Mouse (Mus musculus) stomach, postnatal 0 days (tissue): ENCODE results near the gene Tmem201. TPM values are rescaled to one million over a fixed set of nuclear protein-coding genes. Genes with fewer than 3 reads are reported as not detected.
"Not testable (repeated sequence)": the region's sequence is repeated elsewhere in the genome, so short reads cannot be mapped to it uniquely, and the experiment has no call there.

Experiments used
- ATAC-seq: fragments of 200-750 bp; cut with Nextera tagmentation; 2 replicates; pipeline ENCODE4 v1.8.0; 2017; ENCODE audit not compliant: low FRiP score, low TSS enrichment
- DNase-seq: peaks from one replicate; pipeline ENCODE4 v3.0.0-alpha.2; 2016; ENCODE audit warnings: low spot score
- H3K27ac ChIP-seq: fragments of 300-500 bp; sonication (generic); replicated peaks from 2 replicates; pipeline ENCODE4 v1.5.1; 2014; ENCODE audit warnings: mild to moderate bottlenecking, control low read depth
- H3K27me3 ChIP-seq: fragments of 300-500 bp; sonication (generic); 2 replicates; pipeline ENCODE4 v1.6.1; 2014; ENCODE audit warnings: low read length; ENCODE audit not compliant: control insufficient read depth, insufficient read depth
- H3K36me3 ChIP-seq: fragments of 300-500 bp; sonication (generic); 2 replicates; pipeline ENCODE4 v1.6.1; 2014; ENCODE audit warnings: low read length, mixed read lengths; ENCODE audit not compliant: control insufficient read depth, insufficient read depth
- H3K4me1 ChIP-seq: fragments of 300-500 bp; sonication (generic); replicated peaks from 2 replicates; pipeline ENCODE4 v1.6.1; 2014; ENCODE audit warnings: antibody characterized with exemption; ENCODE audit not compliant: control insufficient read depth, insufficient read depth
- H3K4me2 ChIP-seq: fragments of 300-500 bp; sonication (generic); replicated peaks from 2 replicates; pipeline ENCODE4 v1.6.1; 2014; ENCODE audit warnings: low read depth, mild to moderate bottlenecking, control low read depth, moderate library complexity
- H3K4me3 ChIP-seq: fragments of 300-500 bp; sonication (generic); 2 replicates; pipeline ENCODE4 v1.5.1; 2014; ENCODE audit warnings: low read depth, low read length, control low read depth
- H3K9ac ChIP-seq: fragments of 300-500 bp; sonication (generic); 2 replicates; pipeline ENCODE4 v1.6.1; 2014; ENCODE audit warnings: mild to moderate bottlenecking, low read length, control low read depth, mixed read lengths
- H3K9me3 ChIP-seq: fragments of 300-500 bp; sonication (generic); 2 replicates; pipeline ENCODE4 v1.6.1; 2016; ENCODE audit warnings: low read length; ENCODE audit not compliant: control insufficient read depth
- CTCF ChIP-seq: IDR thresholded peaks from 2 replicates; pipeline ENCODE4 v1.5.1; 2016; ENCODE audit warnings: antibody characterized with exemption, low read depth, mild to moderate bottlenecking, moderate library complexity
- EP300 ChIP-seq: optimal IDR thresholded peaks from 2 replicates; pipeline ENCODE3; 2016; ENCODE audit warnings: antibody characterized with exemption
- WGBS: fragments of 180-500 bp; shearing (Covaris S2); extraction: QIAGEN DNeasy Blood & Tissue Kit; methylation state at CpG from one replicate; pipeline ENCODE4 v1.1.7; 2014; 5-methylcytosine and 5-hydroxymethylcytosine counted together
- polyA plus RNA-seq: library from polyadenylated mRNA; unstranded; fragments of >200 nt; fragmentation: Nextera tagmentation; extraction: Ambion mirVana; gene quantifications from 2 replicates; pipeline ENCODE4 v1.2.1, GENCODE M21; 2015

The Tmem201 gene
- polyA plus RNA-seq, 1 experiment from 2014 or later, result 7.5 TPM

GRCm38 (mm10) chr4:149772394-149772793 is 34.5 kb upstream of the Tmem201 start:
- no peak for TF ChIP-seq EP300
- peak; percentile 72 for TF ChIP-seq CTCF
- Histone ChIP-seq H3K27me3 (no peaks in the 10 kb centered on the region), H3K4me2 (0 out of 2 replicates have a peak overlapping the region, but pooled peaks have one; percentile 99), H3K4me1 (peaks cover 3% of the 10 kb centered on the region; the same call in 1 of the 2 replicates), H3K4me3 (no peak overlapping the region), H3K27ac (no peak overlapping the region), H3K9me3 (no peaks in the 10 kb centered on the region), H3K9ac (no peak overlapping the region), H3K36me3 (no peaks in the 10 kb centered on the region)
- 41% methylated on average over 2 of the region's 2 CpGs for WGBS
- DNase-seq, result peak; percentile 49
- ATAC-seq, result no peak

- DNase-seq, result no peak
- Histone ChIP-seq H3K4me3 (no peak overlapping the region), H3K9me3 (no peaks in the 10 kb centered on the region), H3K27ac (no peak overlapping the region), H3K36me3 (no peaks in the 10 kb centered on the region), H3K27me3 (no peaks in the 10 kb centered on the region), H3K4me1 (no peaks in the 10 kb centered on the region), H3K4me2 (no peak overlapping the region), H3K9ac (no peak overlapping the region)
- no peak for TF ChIP-seq EP300
- ATAC-seq, result no peak
- 83% methylated on average over 5 of the region's 5 CpGs for whole genome bisulfite sequencing
Measured at GRCm38 (mm10) chr4:149765201-149765600, 27.4 kb upstream of the Tmem201 start.

DNA sequence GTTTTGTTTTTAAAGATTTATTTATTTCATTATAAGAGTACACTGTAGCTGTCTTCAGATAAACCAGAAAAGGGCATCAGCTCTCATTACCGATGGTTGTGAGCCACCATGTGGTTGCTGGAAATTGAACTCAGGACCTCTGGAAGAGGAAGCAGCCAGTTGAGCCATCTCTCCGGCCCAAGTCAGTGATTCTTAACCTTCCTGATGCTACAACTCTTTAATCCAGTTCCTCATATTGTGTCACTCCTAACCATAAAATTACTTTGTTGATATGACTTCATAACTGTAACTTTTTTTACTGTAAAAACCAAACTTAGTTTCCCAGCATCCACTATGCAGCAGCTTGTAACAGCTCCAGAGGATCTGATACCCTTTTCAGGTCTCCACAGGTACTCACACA is 25.5 kb upstream of the Tmem201 start:
- WGBS, result 83% methylated on average over 2 of the region's 2 CpGs
- no peaks in the 10 kb centered on the region for H3K36me3 ChIP-seq

GRCm38 (mm10) chr4:149759517-149759916 is 21.7 kb upstream of the Tmem201 start:
- Histone ChIP-seq H3K4me1 (no peaks in the 10 kb centered on the region), H3K9ac (no peak overlapping the region), H3K4me2 (no peak overlapping the region), H3K27me3 (no peaks in the 10 kb centered on the region), H3K4me3 (no peak overlapping the region), H3K27ac (no peak overlapping the region), H3K9me3 (no peaks in the 10 kb centered on the region), H3K36me3 (no peaks in the 10 kb centered on the region)
- 44% methylated on average over 5 of the region's 5 CpGs for WGBS
- TF ChIP-seq EP300 (no peak), CTCF (no peak)
- no peak for ATAC-seq
- DNase-seq, result no peak

More for the DNA sequence above, 25.5 kb upstream of the Tmem201 start:
- no peak for DNase-seq
- Histone ChIP-seq H3K9ac (no peak overlapping the region), H3K9me3 (no peaks in the 10 kb centered on the region), H3K4me1 (no peaks in the 10 kb centered on the region), H3K27me3 (no peaks in the 10 kb centered on the region), H3K4me2 (no peak overlapping the region), H3K4me3 (no peak overlapping the region), H3K27ac (no peak overlapping the region)
- no peak for TF ChIP-seq EP300
- no peak for TF ChIP-seq CTCF
- no peak for ATAC-seq

DNA sequence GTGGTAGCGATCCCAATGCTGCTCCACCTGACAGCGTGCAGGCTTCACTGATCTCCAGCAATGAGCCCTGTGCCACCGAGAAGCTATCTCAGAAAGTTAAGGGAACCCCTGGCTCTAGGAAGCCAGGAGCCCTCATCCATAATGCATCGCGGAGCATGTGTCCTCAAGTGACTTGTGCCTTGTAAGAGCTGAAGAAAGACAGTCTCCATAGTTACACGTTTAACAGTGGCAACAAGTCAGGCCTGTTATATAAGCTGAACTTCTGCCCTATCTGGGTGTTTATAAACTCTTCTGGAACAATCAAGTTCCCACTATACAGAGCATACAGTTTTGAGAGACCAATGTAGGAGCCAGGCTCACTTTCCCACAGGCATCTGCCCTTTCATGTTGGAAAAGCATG is 20.6 kb upstream of the Tmem201 start:
- ATAC-seq, result peak; percentile 21; the same call in 1 of the 2 replicates
- Histone ChIP-seq H3K36me3 (no peaks in the 10 kb centered on the region), H3K27ac (no peak overlapping the region), H3K27me3 (no peaks in the 10 kb centered on the region), H3K4me1 (no peaks in the 10 kb centered on the region), H3K9ac (no peak overlapping the region), H3K9me3 (no peaks in the 10 kb centered on the region), H3K4me3 (no peak overlapping the region), H3K4me2 (no peak overlapping the region)
- no peak for DNase-seq
- 67% methylated on average over 6 of the region's 6 CpGs for WGBS
- TF ChIP-seq CTCF (no peak), EP300 (no peak)

- H3K4me1 ChIP-seq, H3K36me3 ChIP-seq, ATAC-seq, H3K9ac ChIP-seq, DNase-seq, H3K27me3 ChIP-seq, H3K4me3 ChIP-seq, H3K4me2 ChIP-seq, H3K27ac ChIP-seq, H3K9me3 ChIP-seq: not testable (repeated sequence)
- WGBS, result 88% methylated on average over 7 of the region's 7 CpGs
Measured at GRCm38 (mm10) chr4:149756546-149756945, 18.7 kb upstream of the Tmem201 start.
